Mouse (Mus musculus): ENCODE results near the gene Amer2. TPM values are rescaled to one million over a fixed set of nuclear protein-coding genes. Genes with fewer than 3 reads are reported as not detected.
A peak's percentile ranks its signal among the peaks of the same experiment; 100 is the strongest.

Amer2 gene
- polyA plus RNA-seq, 1 experiment, result 0.08 TPM

- 56% methylated on average over 3 of the region's 3 CpGs for WGBS
- H3K4me3 ChIP-seq (ENCODE audit: extremely low read depth, insufficient read depth, insufficient read length), result no peak overlapping the region
- H3K27me3 ChIP-seq (ENCODE audit: control insufficient read depth, insufficient read depth, low read length), result no peaks in the 10 kb centered on the region
- no peaks in the 10 kb centered on the region for H3K36me3 ChIP-seq (ENCODE audit: control insufficient read depth, insufficient read depth, low read length)
- no peak for DNase-seq (ENCODE audit: low read depth in 1 of 2, low spot score in 2 of 2)
- TF ChIP-seq POLR2A (IDR thresholded peaks at IDR 0.05; ENCODE audit: low read depth, low read length) (no peak), CTCF (IDR thresholded peaks at IDR 0.05; ENCODE audit: extremely low read depth, insufficient read depth, insufficient read length, insufficient replicate concordance) (no peak)
- H3K4me1 ChIP-seq (ENCODE audit: control insufficient read depth, insufficient read depth, insufficient read length), result no peaks in the 10 kb centered on the region
- no peak overlapping the region for H3K27ac ChIP-seq (ENCODE audit: insufficient read depth, low read length)
Measured at GRCm38 (mm10) chr14:60424174-60424573, 51.1 kb downstream of the Amer2 start.

GRCm38 (mm10) chr14:60425553-60425952 lies 52.5 kb downstream of the Amer2 start:
- Histone ChIP-seq H3K36me3 (ENCODE audit: control insufficient read depth, insufficient read depth, low read length) (no peaks in the 10 kb centered on the region), H3K4me3 (ENCODE audit: extremely low read depth, insufficient read depth, insufficient read length) (no peak overlapping the region), H3K4me1 (ENCODE audit: control insufficient read depth, insufficient read depth, insufficient read length) (no peaks in the 10 kb centered on the region), H3K27me3 (ENCODE audit: control insufficient read depth, insufficient read depth, low read length) (no peaks in the 10 kb centered on the region), H3K27ac (ENCODE audit: insufficient read depth, low read length) (no peak overlapping the region)
- no peak for TF ChIP-seq CTCF (IDR thresholded peaks at IDR 0.05; ENCODE audit: extremely low read depth, insufficient read depth, insufficient read length, insufficient replicate concordance)
- 28% methylated on average over 7 of the region's 7 CpGs for WGBS
- DNase-seq (ENCODE audit: low read depth in 1 of 2, low spot score in 2 of 2), result peak; percentile 4 to 7

GRCm38 (mm10) chr14:60427896-60428295 lies 54.8 kb downstream of the Amer2 start:
- 76% methylated on average over 3 of the region's 3 CpGs for WGBS
- H3K4me3 ChIP-seq (ENCODE audit: extremely low read depth, insufficient read depth, insufficient read length), result no peak overlapping the region
- DNase-seq (ENCODE audit: low read depth in 1 of 2, low spot score in 2 of 2), result no peak
- H3K27me3 ChIP-seq (ENCODE audit: control insufficient read depth, insufficient read depth, low read length), result no peaks in the 10 kb centered on the region
- no peaks in the 10 kb centered on the region for H3K4me1 ChIP-seq (ENCODE audit: control insufficient read depth, insufficient read depth, insufficient read length)
- no peak for TF ChIP-seq CTCF (IDR thresholded peaks at IDR 0.05; ENCODE audit: extremely low read depth, insufficient read depth, insufficient read length, insufficient replicate concordance)
- no peak for TF ChIP-seq POLR2A (IDR thresholded peaks at IDR 0.05; ENCODE audit: low read depth, low read length)
- no peak overlapping the region for H3K27ac ChIP-seq (ENCODE audit: insufficient read depth, low read length)
- H3K36me3 ChIP-seq (ENCODE audit: control insufficient read depth, insufficient read depth, low read length), result no peaks in the 10 kb centered on the region

GRCm38 (mm10) chr14:60429513-60429912 lies 56.5 kb downstream of the Amer2 start:
- 86% methylated on average over 6 of the region's 6 CpGs for WGBS
- H3K27me3 ChIP-seq (ENCODE audit: control insufficient read depth, insufficient read depth, low read length), result no peaks in the 10 kb centered on the region
- H3K4me3 ChIP-seq (ENCODE audit: extremely low read depth, insufficient read depth, insufficient read length), result no peak overlapping the region
- H3K36me3 ChIP-seq (ENCODE audit: control insufficient read depth, insufficient read depth, low read length), result no peaks in the 10 kb centered on the region
- H3K4me1 ChIP-seq (ENCODE audit: control insufficient read depth, insufficient read depth, insufficient read length), result no peaks in the 10 kb centered on the region
- TF ChIP-seq CTCF (IDR thresholded peaks at IDR 0.05; ENCODE audit: extremely low read depth, insufficient read depth, insufficient read length, insufficient replicate concordance) (no peak), POLR2A (IDR thresholded peaks at IDR 0.05; ENCODE audit: low read depth, low read length) (no peak)
- no peak overlapping the region for H3K27ac ChIP-seq (ENCODE audit: insufficient read depth, low read length)
- DNase-seq (ENCODE audit: low read depth in 1 of 2, low spot score in 2 of 2), result no peak

- 78% methylated on average over 5 of the region's 5 CpGs for WGBS
- no peaks in the 10 kb centered on the region for H3K27me3 ChIP-seq (ENCODE audit: control insufficient read depth, insufficient read depth, low read length)
- DNase-seq (ENCODE audit: low read depth in 1 of 2, low spot score in 2 of 2), result no peak
- no peaks in the 10 kb centered on the region for H3K36me3 ChIP-seq (ENCODE audit: control insufficient read depth, insufficient read depth, low read length)
- H3K4me3 ChIP-seq (ENCODE audit: extremely low read depth, insufficient read depth, insufficient read length), result no peak overlapping the region
- H3K4me1 ChIP-seq (ENCODE audit: control insufficient read depth, insufficient read depth, insufficient read length), result no peaks in the 10 kb centered on the region
- no peak overlapping the region for H3K27ac ChIP-seq (ENCODE audit: insufficient read depth, low read length)
- TF ChIP-seq CTCF (IDR thresholded peaks at IDR 0.05; ENCODE audit: extremely low read depth, insufficient read depth, insufficient read length, insufficient replicate concordance) (no peak), POLR2A (IDR thresholded peaks at IDR 0.05; ENCODE audit: low read depth, low read length) (no peak)
Measured at GRCm38 (mm10) chr14:60431515-60431914, 58.5 kb downstream of the Amer2 start.

- DNase-seq (ENCODE audit: low read depth in 1 of 2, low spot score in 2 of 2), result no peak
- Histone ChIP-seq H3K27me3 (ENCODE audit: control insufficient read depth, insufficient read depth, low read length) (no peaks in the 10 kb centered on the region), H3K4me1 (ENCODE audit: control insufficient read depth, insufficient read depth, insufficient read length) (no peaks in the 10 kb centered on the region), H3K4me3 (ENCODE audit: extremely low read depth, insufficient read depth, insufficient read length) (no peak overlapping the region), H3K36me3 (ENCODE audit: control insufficient read depth, insufficient read depth, low read length) (no peaks in the 10 kb centered on the region), H3K27ac (ENCODE audit: insufficient read depth, low read length) (no peak overlapping the region)
- 80% methylated on average over 2 of the region's 2 CpGs for WGBS
- TF ChIP-seq CTCF (IDR thresholded peaks at IDR 0.05; ENCODE audit: extremely low read depth, insufficient read depth, insufficient read length, insufficient replicate concordance), result no peak
Measured at GRCm38 (mm10) chr14:60432136-60432535, 59.1 kb downstream of the Amer2 start.

GRCm38 (mm10) chr14:60435515-60435914 lies 62.5 kb downstream of the Amer2 start:
- Histone ChIP-seq H3K27ac (ENCODE audit: insufficient read depth, low read length) (no peak overlapping the region), H3K36me3 (ENCODE audit: control insufficient read depth, insufficient read depth, low read length) (no peaks in the 10 kb centered on the region), H3K27me3 (ENCODE audit: control insufficient read depth, insufficient read depth, low read length) (no peaks in the 10 kb centered on the region), H3K4me3 (ENCODE audit: extremely low read depth, insufficient read depth, insufficient read length) (no peak overlapping the region), H3K4me1 (ENCODE audit: control insufficient read depth, insufficient read depth, insufficient read length) (no peaks in the 10 kb centered on the region)
- WGBS, result 65% methylated on average over 4 of the region's 4 CpGs
- TF ChIP-seq CTCF (IDR thresholded peaks at IDR 0.05; ENCODE audit: extremely low read depth, insufficient read depth, insufficient read length, insufficient replicate concordance) (no peak), POLR2A (IDR thresholded peaks at IDR 0.05; ENCODE audit: low read depth, low read length) (no peak)
- peak in 1 of 2 experiments; percentile 5 for DNase-seq (ENCODE audit: low read depth in 1 of 2, low spot score in 2 of 2)
